Mouse (Mus musculus) monocyte, adult 59 days (primary cell): ENCODE results near the gene Dmrtb1. TPM values are rescaled to one million over a fixed set of nuclear protein-coding genes. Genes with fewer than 3 reads are reported as not detected.

Source experiments
- total RNA-seq, 2 experiments: library from RNA; stranded (reverse); gene quantifications; one replicate each; pipeline ENCODE4 v1.2.4; 2023

The Dmrtb1 gene
- 1 to 10 TPM in 1 of 2 experiments, under 1 TPM in 1; 0.60 to 1.3 TPM for total RNA-seq

DNA sequence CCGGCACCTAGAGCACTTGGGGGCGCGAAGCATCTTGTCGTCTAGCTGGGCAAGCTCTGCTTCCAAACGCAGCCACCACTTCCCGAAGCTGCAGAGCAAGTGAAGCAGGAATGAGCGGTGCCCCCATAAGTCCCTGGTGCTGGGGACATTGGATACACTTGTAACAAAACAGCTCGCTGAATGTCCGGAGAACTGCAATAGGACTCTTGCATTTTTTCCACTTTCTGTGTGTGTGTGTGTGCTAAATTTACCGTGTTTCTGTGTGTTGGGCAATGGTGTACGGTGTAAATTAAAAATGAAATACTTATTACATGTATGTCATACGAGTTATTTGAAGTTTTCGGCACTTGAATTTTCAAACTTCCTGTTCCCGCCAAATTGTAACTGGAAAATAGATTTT lies at the start of gene Dmrtb1:
Gene Dmrtb1, minus strand, starts transcription at position 101 of the 400 bp plus-strand sequence.

Other genes with a start within 250 kb of the Dmrtb1 start
- 1 to 10 TPM in 1 of 2 experiments, under 1 TPM in 1; 0.43 to 1.6 TPM for gene Glis1, start 249.6 kb downstream of the Dmrtb1 start, total RNA-seq
- 1 to 10 TPM; 5.7 to 6.4 TPM for gene Lrp8, start 118.0 kb upstream of the Dmrtb1 start, total RNA-seq
- 10 to 100 TPM; 54.0 to 63.0 TPM for gene Magoh, start 195.5 kb upstream of the Dmrtb1 start, total RNA-seq
- 10 to 100 TPM; 26.5 to 27.1 TPM for gene 0610037L13Rik, start 205.6 kb upstream of the Dmrtb1 start, total RNA-seq
- 10 to 100 TPM; 13.3 to 13.4 TPM for gene Cpt2, start 239.4 kb upstream of the Dmrtb1 start, total RNA-seq